Mouse (Mus musculus): ENCODE data around the gene Vsig10l. TPM values are rescaled to one million over a fixed set of nuclear protein-coding genes. Genes with fewer than 3 reads are reported as not detected.

Vsig10l gene
- polyA plus RNA-seq (2016; fragmentation: Nextera tagmentation; extraction: Ambion mirVana) = 1.5 and 3.8 TPM in 2 replicates

- H3K27me3 ChIP-seq (ENCODE audit: insufficient read depth, poor library complexity, severe bottlenecking) = peaks cover 44% of the 10 kb centered on the region
- no peak within 1 kb of the TSS for H3K4me3 ChIP-seq
- no peak for DNase-seq (ENCODE audit: low spot score)
- no peak within 1 kb of the TSS for H3K27ac ChIP-seq
- peaks cover under 1% of the 10 kb centered on the region; the same call in 1 of the 2 replicates for H3K36me3 ChIP-seq
- peaks cover 19% of the 10 kb centered on the region for H3K4me1 ChIP-seq (replicated peaks)
- H3K9me3 ChIP-seq = no peaks in the 10 kb centered on the region
- 62% methylated on average over 4 of the region's 4 CpGs for WGBS
Measured at GRCm38 (mm10) chr7:43462851-43463250, at the start of gene Vsig10l. Gene Vsig10l (plus strand): TSS chr7:43463151.

GRCm38 (mm10) chr7:43417298-43417697 lies 45.7 kb upstream of the Vsig10l start:
- 83% methylated on average over 10 of the region's 10 CpGs for WGBS
- peak; percentile 5 for DNase-seq (ENCODE audit: low spot score)
- no peaks in the 10 kb centered on the region for H3K4me1 ChIP-seq (replicated peaks)
- no peak overlapping the region for H3K27ac ChIP-seq
- H3K4me3 ChIP-seq = no peak overlapping the region
- no peaks in the 10 kb centered on the region for H3K27me3 ChIP-seq (ENCODE audit: insufficient read depth, poor library complexity, severe bottlenecking)
- peaks cover 5% of the 10 kb centered on the region; the same call in 1 of the 2 replicates for H3K9me3 ChIP-seq
- H3K36me3 ChIP-seq = no peaks in the 10 kb centered on the region

GRCm38 (mm10) chr7:43422995-43423617 lies 39.8 kb upstream of the Vsig10l start:
- 11% methylated on average over 11 of the region's 11 CpGs for WGBS
- Histone ChIP-seq H3K36me3 (no peaks in the 10 kb centered on the region), H3K4me3 (peak overlapping the region; percentile 21; the same call in 1 of the 2 replicates), H3K27me3 (ENCODE audit: insufficient read depth, poor library complexity, severe bottlenecking) (no peaks in the 10 kb centered on the region), H3K27ac (no peak overlapping the region), H3K9me3 (no peaks in the 10 kb centered on the region), H3K4me1 (replicated peaks) (0 out of 2 replicates have a peak, but pooled peaks cover 5% of the 10 kb centered on the region)
- DNase-seq (ENCODE audit: low spot score) = peak; percentile 85

GRCm38 (mm10) chr7:43423991-43424625 lies 38.8 kb upstream of the Vsig10l start:
- DNase-seq (ENCODE audit: low spot score) = no peak
- H3K27me3 ChIP-seq (ENCODE audit: insufficient read depth, poor library complexity, severe bottlenecking) = no peaks in the 10 kb centered on the region
- no peak overlapping the region for H3K4me3 ChIP-seq
- WGBS = 70% methylated on average over 3 of the region's 3 CpGs
- H3K36me3 ChIP-seq = no peaks in the 10 kb centered on the region
- H3K9me3 ChIP-seq = no peaks in the 10 kb centered on the region
- H3K27ac ChIP-seq = no peak overlapping the region
- 0 out of 2 replicates have a peak, but pooled peaks cover 5% of the 10 kb centered on the region for H3K4me1 ChIP-seq (replicated peaks)

- Histone ChIP-seq H3K4me3 (no peak within 1 kb of the TSS), H3K4me1 (replicated peaks) (0 out of 2 replicates have a peak, but pooled peaks cover 5% of the 10 kb centered on the region), H3K27me3 (ENCODE audit: insufficient read depth, poor library complexity, severe bottlenecking) (no peaks in the 10 kb centered on the region), H3K9me3 (peaks cover 2% of the 10 kb centered on the region; the same call in 1 of the 2 replicates), H3K36me3 (no peaks in the 10 kb centered on the region), H3K27ac (no peak within 1 kb of the TSS)
- DNase-seq (ENCODE audit: low spot score) = no peak
- 90% methylated on average over 8 of the region's 8 CpGs for WGBS
Measured at GRCm38 (mm10) chr7:43427406-43427805, 35.5 kb upstream of the Vsig10l start, which contains the start of gene Lim2. Gene Lim2 (plus strand): TSS chr7:43427670.

- H3K27ac ChIP-seq = no peak overlapping the region
- no peaks in the 10 kb centered on the region for H3K4me1 ChIP-seq (replicated peaks)
- WGBS = 60% methylated on average over 4 of the region's 4 CpGs
- H3K36me3 ChIP-seq = no peaks in the 10 kb centered on the region
- no peak overlapping the region for H3K4me3 ChIP-seq
- peaks cover 2% of the 10 kb centered on the region; the same call in 1 of the 2 replicates for H3K9me3 ChIP-seq
- no peaks in the 10 kb centered on the region for H3K27me3 ChIP-seq (ENCODE audit: insufficient read depth, poor library complexity, severe bottlenecking)
- DNase-seq (ENCODE audit: low spot score) = no peak
Measured at GRCm38 (mm10) chr7:43429500-43429899, 33.5 kb upstream of the Vsig10l start.

GRCm38 (mm10) chr7:43432891-43433290 lies 30.1 kb upstream of the Vsig10l start:
- 79% methylated on average over 4 of the region's 4 CpGs for WGBS
- no peak for DNase-seq (ENCODE audit: low spot score)

GRCm38 (mm10) chr7:43434676-43435075 lies 28.3 kb upstream of the Vsig10l start:
- no peak overlapping the region for H3K27ac ChIP-seq
- no peak for DNase-seq (ENCODE audit: low spot score)
- WGBS = 87% methylated on average over 5 of the region's 5 CpGs
- H3K4me1 ChIP-seq (replicated peaks) = no peaks in the 10 kb centered on the region
- no peak overlapping the region for H3K4me3 ChIP-seq
- H3K36me3 ChIP-seq = no peaks in the 10 kb centered on the region
- H3K27me3 ChIP-seq (ENCODE audit: insufficient read depth, poor library complexity, severe bottlenecking) = no peaks in the 10 kb centered on the region
- H3K9me3 ChIP-seq = peaks cover 2% of the 10 kb centered on the region; the same call in 1 of the 2 replicates

More at GRCm38 (mm10) chr7:43432891-43433290, 30.1 kb upstream of the Vsig10l start:
- H3K4me3 ChIP-seq = no peak overlapping the region
- H3K4me1 ChIP-seq (replicated peaks) = no peaks in the 10 kb centered on the region
- H3K27ac ChIP-seq = no peak overlapping the region
- H3K9me3 ChIP-seq = peaks cover 2% of the 10 kb centered on the region; the same call in 1 of the 2 replicates
- H3K36me3 ChIP-seq = no peaks in the 10 kb centered on the region
- H3K27me3 ChIP-seq (ENCODE audit: insufficient read depth, poor library complexity, severe bottlenecking) = no peaks in the 10 kb centered on the region

- DNase-seq (ENCODE audit: low spot score) = no peak
- no peaks in the 10 kb centered on the region for H3K36me3 ChIP-seq
- H3K27me3 ChIP-seq (ENCODE audit: insufficient read depth, poor library complexity, severe bottlenecking) = no peaks in the 10 kb centered on the region
- H3K4me1 ChIP-seq (replicated peaks) = no peaks in the 10 kb centered on the region
- no peak within 1 kb of the TSS for H3K4me3 ChIP-seq
- peaks cover 2% of the 10 kb centered on the region; the same call in 1 of the 2 replicates for H3K9me3 ChIP-seq
- WGBS = 78% methylated on average over 10 of the region's 10 CpGs
- no peak within 1 kb of the TSS for H3K27ac ChIP-seq
Measured at GRCm38 (mm10) chr7:43436341-43437255, 26.4 kb upstream of the Vsig10l start, which contains the start of gene Nkg7. Gene Nkg7 (plus strand): TSS chr7:43437073.

GRCm38 (mm10) chr7:43438611-43439010 lies 24.3 kb upstream of the Vsig10l start:
- H3K27ac ChIP-seq = no peak overlapping the region
- peaks cover 10% of the 10 kb centered on the region for H3K4me1 ChIP-seq (replicated peaks)
- H3K27me3 ChIP-seq (ENCODE audit: insufficient read depth, poor library complexity, severe bottlenecking) = no peaks in the 10 kb centered on the region
- H3K36me3 ChIP-seq = no peaks in the 10 kb centered on the region
- DNase-seq (ENCODE audit: low spot score) = no peak
- no peaks in the 10 kb centered on the region for H3K9me3 ChIP-seq
- H3K4me3 ChIP-seq = no peak overlapping the region
- WGBS = 85% methylated on average over 4 of the region's 4 CpGs

- 86% methylated on average over 6 of the region's 6 CpGs for WGBS
- Histone ChIP-seq H3K27me3 (ENCODE audit: insufficient read depth, poor library complexity, severe bottlenecking) (no peaks in the 10 kb centered on the region), H3K4me3 (no peak within 1 kb of the TSS), H3K36me3 (no peaks in the 10 kb centered on the region), H3K4me1 (replicated peaks) (peaks cover 22% of the 10 kb centered on the region), H3K27ac (no peak within 1 kb of the TSS), H3K9me3 (no peaks in the 10 kb centered on the region)
- DNase-seq (ENCODE audit: low spot score) = no peak
Measured at GRCm38 (mm10) chr7:43440482-43440881, 22.5 kb upstream of the Vsig10l start, which contains the start of gene Cldnd2. Gene Cldnd2 (plus strand): TSS chr7:43440782.

GRCm38 (mm10) chr7:43441071-43441470 lies 21.9 kb upstream of the Vsig10l start:
- WGBS = 91% methylated on average over 3 of the region's 3 CpGs
- H3K4me3 ChIP-seq = no peak overlapping the region
- peaks cover 22% of the 10 kb centered on the region for H3K4me1 ChIP-seq (replicated peaks)
- no peaks in the 10 kb centered on the region for H3K36me3 ChIP-seq
- no peaks in the 10 kb centered on the region for H3K9me3 ChIP-seq
- no peaks in the 10 kb centered on the region for H3K27me3 ChIP-seq (ENCODE audit: insufficient read depth, poor library complexity, severe bottlenecking)
- DNase-seq (ENCODE audit: low spot score) = no peak
- no peak overlapping the region for H3K27ac ChIP-seq
